Mouse (Mus musculus) neural tube, embryonic 14.5 days (tissue): ENCODE results near the gene Ppp1r8. TPM values are rescaled to one million over a fixed set of nuclear protein-coding genes. Genes with fewer than 3 reads are reported as not detected.
A peak's percentile ranks its signal among the peaks of the same experiment; 100 is the strongest.

Experiments
- ATAC-seq: fragments of 200-750 bp; cut with Nextera tagmentation; 2 replicates; pipeline ENCODE4 v1.8.0; 2017; ENCODE audit warnings: low read depth, mild to moderate bottlenecking, moderate TSS enrichment, moderate library complexity
- H3K27ac ChIP-seq: fragments of 300-500 bp; sonication (generic); 2 replicates; pipeline ENCODE4 v1.5.1; 2014; ENCODE audit warnings: low read depth, mild to moderate bottlenecking, control low read depth, low read length, moderate library complexity, mixed read lengths
- H3K27me3 ChIP-seq: fragments of 300-500 bp; sonication (generic); 2 replicates; pipeline ENCODE4 v1.6.1; 2014; ENCODE audit warnings: low read length; ENCODE audit not compliant: control insufficient read depth, insufficient read depth
- H3K36me3 ChIP-seq: fragments of 300-500 bp; sonication (generic); 2 replicates; pipeline ENCODE4 v1.6.1; 2014; ENCODE audit warnings: low read length, mixed read lengths; ENCODE audit not compliant: control insufficient read depth, insufficient read depth
- H3K4me1 ChIP-seq: fragments of 300-500 bp; sonication (generic); 2 replicates; pipeline ENCODE4 v1.6.1; 2014; ENCODE audit warnings: low read length; ENCODE audit not compliant: control insufficient read depth, insufficient read depth
- H3K4me2 ChIP-seq: fragments of 300-500 bp; sonication (generic); 2 replicates; pipeline ENCODE4 v1.6.1; 2014; ENCODE audit warnings: mild to moderate bottlenecking, low read depth, low read length, control low read depth
- H3K4me3 ChIP-seq: fragments of 300-500 bp; sonication (generic); 2 replicates; pipeline ENCODE4 v1.5.1; 2014; ENCODE audit warnings: low read depth, low read length, control low read depth, mixed read lengths
- H3K9ac ChIP-seq: fragments of 300-500 bp; sonication (generic); replicated peaks from 2 replicates; pipeline ENCODE4 v1.6.1; 2014; ENCODE audit warnings: low read depth, mild to moderate bottlenecking, control low read depth, low read length, mixed read lengths
- H3K9me3 ChIP-seq: fragments of 300-500 bp; sonication (generic); 2 replicates; pipeline ENCODE4 v1.6.1; 2016; ENCODE audit warnings: low read length; ENCODE audit not compliant: control insufficient read depth
- WGBS: fragments of 180-500 bp; shearing (Covaris S2); extraction: QIAGEN DNeasy Blood & Tissue Kit; methylation state at CpG from one replicate; pipeline ENCODE4 v1.1.7; 2014; 5-methylcytosine and 5-hydroxymethylcytosine counted together
- polyA plus RNA-seq: library from polyadenylated mRNA; unstranded; fragments of >200 nt; fragmentation: Nextera tagmentation; extraction: Ambion mirVana; gene quantifications from 2 replicates; pipeline ENCODE4 v1.2.1, GENCODE M21; 2014

The Ppp1r8 gene
- 47.9 and 52.6 TPM in 2 replicates for polyA plus RNA-seq

- Histone ChIP-seq H3K9me3 (no peaks in the 10 kb centered on the region), H3K27me3 (no peaks in the 10 kb centered on the region), H3K4me1 (peaks cover 7% of the 10 kb centered on the region), H3K36me3 (peaks cover 15% of the 10 kb centered on the region), H3K4me2 (peak within 1 kb of the TSS; percentile 79), H3K9ac (peak within 1 kb of the TSS; percentile 91), H3K4me3 (peak within 1 kb of the TSS; percentile 83), H3K27ac (peak within 1 kb of the TSS; percentile 82)
- 1% methylated on average over 40 of the region's 40 CpGs for WGBS
- ATAC-seq, result peak; percentile 99
Measured at GRCm38 (mm10) chr4:132842970-132843704, at the start of gene Ppp1r8. TSS of gene Ppp1r8 (minus strand) at chr4:132843169.

GRCm38 (mm10) chr4:132884844-132885374, 41.9 kb upstream of the Ppp1r8 start:
- H3K27ac ChIP-seq, result peak overlapping the region; percentile 35; the same call in 1 of the 2 replicates
- H3K4me1 ChIP-seq, result peaks cover 8% of the 10 kb centered on the region; the same call in 1 of the 2 replicates
- H3K27me3 ChIP-seq, result no peaks in the 10 kb centered on the region
- H3K9ac ChIP-seq, result peak overlapping the region; percentile 85
- H3K4me2 ChIP-seq, result peak overlapping the region; percentile 93
- WGBS, result 18% methylated on average over 9 of the region's 9 CpGs
- ATAC-seq, result no peak
- H3K9me3 ChIP-seq, result no peaks in the 10 kb centered on the region
- H3K4me3 ChIP-seq, result peak overlapping the region; percentile 95
- 0 out of 2 replicates have a peak, but pooled peaks cover 9% of the 10 kb centered on the region for H3K36me3 ChIP-seq

GRCm38 (mm10) chr4:132884064-132884843, 41.3 kb upstream of the Ppp1r8 start, which contains the start of gene Stx12:
TSS of gene Stx12 (minus strand) at chr4:132884509.
- peaks cover 8% of the 10 kb centered on the region; the same call in 1 of the 2 replicates for H3K4me1 ChIP-seq
- H3K9ac ChIP-seq, result peak within 1 kb of the TSS; percentile 85
- no peaks in the 10 kb centered on the region for H3K27me3 ChIP-seq
- H3K9me3 ChIP-seq, result no peaks in the 10 kb centered on the region
- peak within 1 kb of the TSS; percentile 85 for H3K27ac ChIP-seq
- 0 out of 2 replicates have a peak, but pooled peaks cover 9% of the 10 kb centered on the region for H3K36me3 ChIP-seq
- peak within 1 kb of the TSS; percentile 95 for H3K4me3 ChIP-seq
- H3K4me2 ChIP-seq, result peak within 1 kb of the TSS; percentile 93
- WGBS, result under 1% methylated on average over 62 of the region's 72 CpGs
- peak; percentile 97 for ATAC-seq

- Histone ChIP-seq H3K27me3 (no peaks in the 10 kb centered on the region), H3K36me3 (0 out of 2 replicates have a peak, but pooled peaks cover 9% of the 10 kb centered on the region), H3K4me2 (peak overlapping the region; percentile 93), H3K4me1 (peaks cover 8% of the 10 kb centered on the region; the same call in 1 of the 2 replicates), H3K9ac (peak overlapping the region; percentile 85), H3K9me3 (no peaks in the 10 kb centered on the region), H3K4me3 (peak overlapping the region; percentile 95), H3K27ac (peak overlapping the region; percentile 85)
- ATAC-seq, result no peak
- 1% methylated on average over 21 of the region's 21 CpGs for WGBS
Measured at GRCm38 (mm10) chr4:132883561-132884063, 40.6 kb upstream of the Ppp1r8 start.

- H3K4me1 ChIP-seq, result no peaks in the 10 kb centered on the region
- H3K9me3 ChIP-seq, result no peaks in the 10 kb centered on the region
- 96% methylated on average over 7 of the region's 7 CpGs for WGBS
- no peaks in the 10 kb centered on the region for H3K27me3 ChIP-seq
- H3K4me2 ChIP-seq, result no peak overlapping the region
- H3K4me3 ChIP-seq, result no peak overlapping the region
- ATAC-seq, result no peak
- H3K27ac ChIP-seq, result no peak overlapping the region
- no peak overlapping the region for H3K9ac ChIP-seq
- H3K36me3 ChIP-seq, result peaks cover 13% of the 10 kb centered on the region
Measured at GRCm38 (mm10) chr4:132874363-132875097, 31.6 kb upstream of the Ppp1r8 start.

- Histone ChIP-seq H3K27me3 (no peaks in the 10 kb centered on the region), H3K9me3 (no peaks in the 10 kb centered on the region), H3K4me2 (no peak overlapping the region), H3K4me3 (no peak overlapping the region), H3K4me1 (no peaks in the 10 kb centered on the region), H3K27ac (no peak overlapping the region), H3K36me3 (peaks cover 21% of the 10 kb centered on the region), H3K9ac (no peak overlapping the region)
- ATAC-seq, result no peak
- 94% methylated on average over 11 of the region's 11 CpGs for WGBS
Measured at GRCm38 (mm10) chr4:132873481-132874362, 30.8 kb upstream of the Ppp1r8 start.

- 96% methylated on average over 3 of the region's 3 CpGs for WGBS
- H3K36me3 ChIP-seq, result peaks cover 45% of the 10 kb centered on the region
- H3K27ac ChIP-seq, result no peak overlapping the region
Measured at GRCm38 (mm10) chr4:132871116-132871515, 28.1 kb upstream of the Ppp1r8 start.

More at GRCm38 (mm10) chr4:132871116-132871515, 28.1 kb upstream of the Ppp1r8 start:
- Histone ChIP-seq H3K4me2 (no peak overlapping the region), H3K4me1 (no peaks in the 10 kb centered on the region), H3K4me3 (no peak overlapping the region), H3K9ac (no peak overlapping the region), H3K27me3 (no peaks in the 10 kb centered on the region), H3K9me3 (no peaks in the 10 kb centered on the region)
- ATAC-seq, result no peak
